Mouse (Mus musculus) mesoderm, embryonic 11.5 days (tissue): ENCODE data around the gene Tomm20.
"Not testable (repeated sequence)": the region's sequence is repeated elsewhere in the genome, so short reads cannot be mapped to it uniquely, and the experiment has no call there.

Experiments used
- DNase-seq: peaks from one replicate; pipeline ENCODE4 v3.0.0-alpha.2; 2012; ENCODE audit warnings: low read depth, low spot score

Tomm20 gene

DNA sequence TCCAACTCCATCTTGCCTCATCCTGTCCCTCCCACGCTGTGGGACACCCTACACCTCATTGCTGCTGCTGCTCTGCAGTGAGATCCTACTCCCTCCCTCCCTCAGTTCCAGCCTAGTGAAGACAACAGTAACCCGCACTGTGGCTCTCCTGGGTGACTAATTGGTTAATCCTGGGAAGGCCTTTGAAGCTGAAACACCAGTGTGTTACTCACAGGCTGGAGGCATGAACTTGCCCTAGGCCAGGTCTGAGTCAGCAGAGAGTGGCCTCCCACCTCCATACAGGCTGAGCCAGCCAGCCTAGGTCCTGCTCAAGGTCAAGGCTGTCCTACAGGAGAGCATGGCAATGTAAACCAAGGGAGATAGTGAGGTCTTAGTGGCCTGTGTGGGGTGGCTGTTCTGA lies 26.4 kb downstream of the Tomm20 start:
- DNase-seq: no peak

DNA sequence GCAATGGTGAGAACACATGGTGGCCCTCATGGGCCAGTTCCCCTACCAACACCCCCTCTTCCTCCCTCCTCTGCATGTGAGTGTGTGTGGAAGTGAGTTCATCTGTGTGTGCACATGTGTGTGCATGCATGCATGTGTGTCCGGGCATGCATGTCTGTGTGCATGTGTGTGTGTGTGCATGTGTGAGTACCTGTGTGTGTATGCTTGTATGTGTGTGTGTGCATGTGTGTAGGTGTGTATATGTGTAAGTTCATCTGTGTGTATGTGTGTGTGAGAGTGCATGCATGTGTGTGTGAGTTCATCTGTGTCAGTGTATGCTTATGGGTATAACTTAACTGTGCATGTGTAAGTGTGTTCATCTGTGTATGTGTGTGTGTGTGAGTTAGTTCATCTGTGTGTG lies 27.3 kb downstream of the Tomm20 start:
- DNase-seq: no peak

DNA sequence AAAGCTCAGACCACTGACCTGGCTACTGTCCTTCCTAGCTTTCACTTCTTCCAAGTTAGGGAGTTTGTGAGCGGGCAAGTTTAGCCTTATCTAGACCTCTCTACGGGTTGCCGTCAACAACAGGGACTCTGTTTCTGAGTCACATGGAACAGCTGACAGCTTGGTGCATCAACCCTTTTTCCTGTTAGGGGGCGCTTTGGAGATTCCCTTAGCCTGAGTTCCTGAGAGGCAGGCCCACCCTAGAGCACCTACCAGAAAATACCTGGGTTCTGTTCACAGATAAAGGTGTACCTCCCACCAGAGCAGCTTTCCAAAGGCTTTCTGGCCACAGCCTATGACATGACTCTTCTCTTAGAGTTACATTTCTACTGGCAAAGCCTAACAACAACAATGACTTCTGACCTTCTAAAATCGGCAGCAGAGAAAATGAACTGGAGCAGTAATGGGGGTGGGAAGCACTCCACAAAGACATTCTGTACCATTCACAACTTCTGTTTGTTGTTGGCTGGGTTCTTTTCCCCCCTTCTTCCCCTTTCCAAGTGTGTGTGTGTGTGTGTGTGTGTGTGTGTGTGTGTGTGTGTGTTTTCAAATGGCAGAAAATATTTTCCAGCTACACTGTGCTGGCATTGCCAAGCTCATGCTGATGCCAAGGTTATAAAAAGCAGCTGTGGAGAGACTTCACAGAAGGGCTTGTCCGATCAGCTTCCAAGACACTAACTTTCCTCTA lies 28.3 kb downstream of the Tomm20 start:
- DNase-seq: no peak

DNA sequence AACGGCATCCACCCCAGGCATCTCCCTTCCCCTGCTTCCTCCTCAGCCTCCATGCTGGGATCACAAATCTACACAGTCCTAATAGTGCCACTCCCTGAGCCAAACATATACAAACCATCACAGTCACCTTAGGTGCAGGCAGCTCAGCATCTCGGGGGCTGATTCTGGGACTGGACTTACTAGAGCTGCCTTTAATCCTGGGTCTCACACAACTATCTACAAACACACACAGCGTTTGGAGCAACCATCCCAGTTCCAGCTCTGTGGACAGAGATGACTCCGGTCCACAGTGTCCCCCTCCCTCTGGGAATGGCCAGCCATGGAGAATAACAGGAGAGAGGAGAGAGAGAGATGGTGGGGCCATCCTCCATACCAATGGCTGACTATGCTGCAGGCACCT lies 29.0 kb downstream of the Tomm20 start:
- DNase-seq: no peak

DNA sequence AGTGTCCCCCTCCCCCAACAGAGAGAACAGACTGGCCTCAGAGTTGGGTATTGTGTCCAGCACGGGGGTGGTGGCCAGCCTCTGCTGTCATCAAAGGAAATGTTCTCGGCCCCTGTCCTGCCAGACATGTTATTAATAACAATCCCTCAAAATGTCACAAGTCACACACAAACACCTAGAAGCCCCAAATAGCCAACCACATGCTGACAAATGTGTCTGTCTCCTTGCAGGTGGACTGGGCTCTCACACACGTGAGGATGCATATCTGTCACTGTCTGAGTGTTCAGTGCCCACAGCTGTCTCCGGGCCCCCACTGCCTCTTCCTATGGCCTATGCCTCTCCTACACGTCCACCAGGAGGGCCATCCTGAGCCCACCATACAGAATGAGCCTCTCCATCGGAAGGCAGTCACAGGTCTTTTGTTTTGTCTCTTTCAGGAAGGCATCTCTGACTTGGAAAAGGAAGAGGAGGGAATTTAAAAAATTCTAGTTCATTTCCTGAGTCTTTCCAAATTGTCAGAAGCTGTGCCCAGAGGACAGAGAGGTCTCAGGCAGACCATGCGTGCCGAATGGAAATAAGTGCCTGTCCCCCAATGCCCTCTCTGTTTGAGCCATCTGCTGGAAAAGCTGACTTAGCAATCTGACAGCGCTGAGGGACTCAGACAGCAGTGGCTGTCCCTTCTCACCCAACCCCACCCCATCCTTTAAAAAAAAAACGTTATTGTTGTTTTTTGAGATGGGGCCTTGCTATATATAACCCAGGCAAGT lies 30.9 kb downstream of the Tomm20 start:
- no peak for DNase-seq

DNA sequence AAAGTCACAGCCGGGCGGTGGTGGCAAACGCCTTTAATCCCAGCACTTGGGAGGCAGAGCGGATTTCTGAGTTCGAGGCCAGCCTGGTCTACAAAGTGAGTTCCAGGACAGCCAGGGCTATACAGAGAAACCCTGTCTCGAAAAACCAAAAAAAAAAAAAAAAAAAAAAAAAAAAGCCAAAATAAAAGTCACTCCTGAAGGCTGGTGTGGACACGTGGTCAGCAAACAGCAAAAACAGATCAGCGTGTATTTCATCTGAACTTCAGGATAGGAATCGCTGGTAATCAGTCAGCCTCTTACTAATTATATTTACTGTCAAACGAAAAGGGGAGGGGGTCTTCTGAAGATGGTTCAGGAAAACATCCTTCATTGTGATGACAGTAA lies 31.5 kb downstream of the Tomm20 start:
- DNase-seq: not testable (repeated sequence)

DNA sequence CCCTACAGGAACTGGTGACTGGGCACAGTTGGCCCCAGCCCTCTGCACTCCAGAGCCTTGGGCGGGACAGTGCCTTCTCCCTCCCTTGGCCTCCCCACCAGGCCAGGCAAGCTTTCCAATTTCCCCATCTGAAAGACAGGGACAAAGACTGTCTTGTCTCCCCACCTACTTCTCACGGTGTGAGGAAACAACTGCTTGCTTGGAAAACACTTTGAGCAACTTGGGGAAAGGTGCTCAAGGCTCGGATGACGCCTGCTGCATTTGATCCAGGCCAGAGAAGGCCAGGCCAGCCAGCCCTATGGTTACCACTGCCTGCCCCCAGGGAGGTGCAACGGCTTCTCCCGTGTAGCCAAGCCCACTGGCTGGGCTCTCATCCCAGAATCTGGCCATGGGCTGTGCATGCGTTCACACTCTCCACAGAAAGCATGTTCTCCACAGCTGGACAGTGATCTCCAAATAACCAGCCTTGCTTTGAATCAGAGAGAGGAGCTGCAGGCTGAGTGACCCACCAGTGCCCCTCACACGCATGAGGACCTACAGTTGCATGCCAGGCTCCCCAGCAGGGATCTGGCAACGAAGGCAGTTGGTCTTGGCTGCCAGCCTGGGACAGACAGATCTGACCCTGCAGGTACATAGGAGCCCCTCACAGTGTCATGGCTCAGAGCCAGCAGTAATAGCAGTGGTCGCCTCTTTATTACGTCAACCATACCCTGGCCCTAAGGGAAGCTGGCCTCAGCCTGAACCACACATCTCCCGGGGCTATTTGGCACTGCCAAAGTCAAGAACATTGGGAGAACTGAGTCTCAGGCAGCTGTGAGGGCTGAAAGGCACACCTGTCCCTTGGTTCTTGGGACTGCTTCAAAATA lies 32.2 kb downstream of the Tomm20 start:
- DNase-seq: no peak

DNA sequence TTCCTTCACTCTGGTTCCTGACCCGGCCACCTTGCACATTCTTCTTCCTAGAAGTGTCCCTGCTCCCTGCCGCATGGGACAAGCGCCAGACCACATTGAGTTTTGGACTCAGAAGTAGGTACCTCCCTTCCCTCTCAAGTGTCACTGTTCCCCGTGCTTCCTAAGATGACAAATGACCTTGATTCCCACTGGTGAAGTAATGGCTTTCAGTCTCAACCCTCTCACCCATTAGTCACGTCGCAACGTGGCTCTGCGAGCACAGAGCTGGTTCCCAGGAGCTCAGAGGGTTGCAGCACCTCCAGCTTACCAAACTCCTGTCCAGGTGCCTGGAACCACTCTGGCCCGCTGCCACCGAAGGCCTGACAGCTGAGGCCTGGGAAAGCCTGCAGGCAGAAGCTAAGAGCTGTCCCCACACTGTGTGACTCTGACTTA lies 36.3 kb downstream of the Tomm20 start:
- no peak for DNase-seq

DNA sequence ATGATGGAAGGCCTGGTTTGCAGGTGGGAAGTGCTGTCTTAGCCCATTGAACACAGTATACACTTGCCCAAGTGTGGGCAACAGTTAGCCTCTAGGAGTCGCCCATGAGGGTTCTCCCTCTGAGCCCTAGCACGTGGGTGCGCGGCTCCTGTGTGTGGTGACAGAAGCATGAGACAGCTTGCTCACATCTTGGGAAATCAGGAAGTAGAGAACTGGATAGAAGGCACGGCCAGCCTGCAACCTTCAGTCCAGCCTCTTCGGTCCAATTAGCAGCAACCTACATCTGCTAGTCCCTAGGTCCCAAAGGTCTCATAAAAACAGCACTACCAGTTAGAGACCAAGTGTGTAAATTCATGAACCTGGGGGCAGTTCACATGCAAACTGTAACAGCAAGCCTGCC lies 36.8 kb downstream of the Tomm20 start:
- DNase-seq: no peak

DNA sequence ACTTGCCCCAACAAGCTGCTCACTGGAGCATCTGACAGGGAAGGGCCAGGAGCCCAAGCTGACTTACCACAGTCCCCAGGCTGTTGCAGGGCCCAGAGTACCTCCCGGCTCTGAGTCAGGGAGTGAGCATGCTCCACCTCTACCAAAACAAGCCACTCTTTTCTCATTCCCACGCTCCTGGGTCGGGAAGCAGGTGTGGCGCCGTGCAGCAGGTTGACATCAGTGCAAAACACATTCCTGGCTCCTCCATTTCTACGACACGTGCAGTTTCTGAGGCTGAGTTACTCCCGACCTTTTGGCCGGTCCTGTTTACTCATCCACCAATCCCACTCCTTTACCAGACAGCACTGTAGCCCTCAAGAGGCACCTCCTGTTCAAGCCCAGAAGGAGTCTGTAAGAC lies 37.7 kb downstream of the Tomm20 start:
- no peak for DNase-seq

DNA sequence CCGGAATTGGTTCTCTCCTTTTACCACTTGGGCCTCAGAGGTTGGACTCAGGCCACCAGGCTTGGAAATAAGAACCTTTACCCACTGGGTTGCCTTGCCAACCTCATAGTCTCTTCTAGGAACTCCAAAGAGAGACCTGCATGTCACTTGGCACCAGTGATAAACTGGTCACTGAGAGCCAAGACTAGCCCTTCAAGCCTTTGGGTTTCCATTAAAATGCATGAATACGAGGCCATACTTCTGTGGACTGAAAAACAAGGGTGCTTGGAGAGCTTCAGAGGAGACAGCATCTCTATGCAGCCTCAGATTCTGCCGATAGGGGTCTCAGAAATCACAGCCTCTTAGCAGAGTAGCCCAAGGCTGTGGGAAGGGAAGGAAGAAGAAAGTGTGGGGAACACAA lies 38.3 kb downstream of the Tomm20 start:
- DNase-seq: no peak

DNA sequence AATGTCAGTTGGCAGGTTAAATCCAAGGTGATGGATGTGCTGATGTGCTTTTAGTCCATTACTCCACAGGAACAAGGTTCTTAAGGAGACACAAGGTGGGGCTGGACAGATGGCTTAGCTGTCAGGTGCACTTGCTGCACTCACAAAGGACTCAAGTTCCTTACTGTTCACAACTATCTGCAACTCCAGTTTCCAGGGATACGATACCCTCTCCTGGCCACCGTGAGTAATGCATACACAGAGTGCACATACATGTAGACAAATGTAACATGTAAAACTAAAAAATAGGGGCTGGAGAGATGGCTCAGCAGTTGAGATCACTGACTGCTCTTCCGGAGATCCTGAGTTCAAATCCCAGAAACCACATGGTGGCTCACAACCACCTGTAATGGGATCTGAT lies 40.3 kb downstream of the Tomm20 start:
- no peak for DNase-seq

DNA sequence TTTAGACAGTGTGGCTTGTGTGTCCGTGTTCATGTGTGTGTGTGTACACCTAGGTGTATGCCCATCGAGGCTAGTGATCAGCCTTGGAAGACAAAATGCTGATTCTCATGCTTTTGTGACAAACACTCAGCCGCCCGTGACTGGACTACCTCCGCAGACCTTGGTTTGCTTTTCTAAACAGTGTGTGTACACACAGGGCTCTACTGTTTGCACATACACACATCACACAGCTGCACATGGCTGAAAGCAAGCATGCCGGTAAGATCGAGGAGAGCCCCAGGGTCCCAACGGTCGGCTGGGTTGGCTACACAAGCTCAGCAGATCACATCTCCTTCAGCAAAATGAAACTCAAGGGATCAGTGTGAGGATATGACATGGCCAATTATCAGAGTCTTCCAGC lies 41.7 kb downstream of the Tomm20 start:
- no peak for DNase-seq

DNA sequence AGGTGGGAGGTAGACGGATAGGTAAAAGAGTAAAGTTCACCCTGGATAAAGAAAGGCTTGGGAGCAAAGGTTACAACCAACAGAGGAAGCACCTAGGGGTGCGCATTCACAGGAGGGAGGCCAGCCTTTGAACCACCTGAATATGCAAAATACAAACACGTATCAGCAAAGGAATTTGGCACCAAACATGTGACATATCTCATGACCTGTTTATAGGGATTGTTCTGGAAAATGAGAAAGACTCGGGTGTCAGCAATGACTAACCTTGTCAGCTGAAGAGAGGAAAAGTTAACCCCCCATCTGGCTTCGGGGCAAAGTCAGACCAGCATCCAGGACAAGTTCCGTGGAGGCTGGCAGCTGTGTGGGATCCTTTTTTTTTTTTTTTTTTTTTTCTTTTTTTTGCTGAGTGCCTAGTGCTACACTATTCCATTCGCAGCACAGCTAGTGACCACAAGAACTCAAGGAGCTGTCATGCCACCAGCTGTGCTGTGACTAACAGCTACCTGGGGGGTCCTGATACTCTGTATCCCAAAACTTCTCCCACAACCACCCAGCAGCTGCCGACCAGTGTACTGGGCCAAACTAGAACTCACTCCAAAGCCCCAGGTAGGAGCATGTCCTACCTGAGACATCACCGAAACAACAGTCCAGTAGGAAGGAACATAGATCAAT lies 42.3 kb downstream of the Tomm20 start:
- no peak for DNase-seq

DNA sequence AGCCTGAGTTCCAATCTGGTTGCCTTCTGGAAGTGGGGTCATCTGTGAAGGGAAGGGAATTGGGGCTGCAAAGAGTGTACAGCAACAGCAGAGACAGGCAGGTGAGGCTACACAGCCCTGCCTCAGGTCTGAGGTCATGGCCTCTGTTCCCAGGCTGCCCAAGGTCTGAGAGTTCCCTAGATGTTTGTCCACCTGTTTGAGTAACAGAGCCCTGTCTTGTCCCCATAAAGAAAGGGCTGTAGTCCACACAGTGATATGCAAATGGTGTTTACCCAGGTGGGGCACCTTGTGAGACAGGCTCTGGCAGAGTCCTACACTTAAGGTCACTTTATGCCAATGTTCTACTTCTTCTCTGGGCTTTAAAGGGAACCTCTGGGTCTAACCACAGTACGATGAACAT lies 44.0 kb downstream of the Tomm20 start:
- no peak for DNase-seq

DNA sequence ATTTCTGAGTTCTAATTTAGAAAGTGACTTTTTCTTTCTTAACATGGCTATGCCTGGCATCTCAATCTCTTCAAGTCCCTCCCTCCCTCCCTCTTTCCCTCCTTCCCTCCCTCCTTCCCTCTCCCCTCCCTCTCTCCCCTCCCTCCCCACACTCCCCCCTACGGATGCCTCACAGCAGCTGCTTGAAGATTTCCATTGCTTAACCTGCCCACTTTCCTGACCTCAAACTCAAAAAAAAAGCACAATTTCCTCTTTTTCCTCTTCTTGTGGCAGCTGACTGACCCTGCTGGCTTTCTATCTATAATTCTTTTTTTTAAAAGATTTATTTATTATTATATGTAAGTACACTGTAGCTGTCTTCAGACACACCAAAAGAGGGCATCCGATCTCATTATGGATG lies 44.6 kb downstream of the Tomm20 start:
- no peak for DNase-seq

DNA sequence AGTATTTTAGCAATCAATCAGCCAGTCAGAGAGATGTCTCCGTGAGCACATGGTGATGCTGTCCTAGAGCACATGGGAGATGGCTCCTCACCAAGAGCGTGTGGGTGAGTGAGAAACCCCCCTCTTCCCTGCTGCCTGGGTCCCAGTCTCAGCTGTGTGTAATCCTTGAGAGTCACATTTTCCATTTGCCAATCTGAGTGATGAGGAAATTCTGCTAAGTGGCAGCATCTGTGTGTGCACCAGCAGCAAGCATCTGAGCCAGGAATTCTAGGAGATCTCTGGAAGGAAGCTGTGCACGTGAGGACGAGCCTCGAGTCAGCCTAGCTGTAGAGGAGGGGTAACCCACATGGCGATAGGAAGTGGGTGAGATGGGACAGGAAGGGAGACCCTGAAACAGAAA lies 50.5 kb downstream of the Tomm20 start:
- DNase-seq: no peak

DNA sequence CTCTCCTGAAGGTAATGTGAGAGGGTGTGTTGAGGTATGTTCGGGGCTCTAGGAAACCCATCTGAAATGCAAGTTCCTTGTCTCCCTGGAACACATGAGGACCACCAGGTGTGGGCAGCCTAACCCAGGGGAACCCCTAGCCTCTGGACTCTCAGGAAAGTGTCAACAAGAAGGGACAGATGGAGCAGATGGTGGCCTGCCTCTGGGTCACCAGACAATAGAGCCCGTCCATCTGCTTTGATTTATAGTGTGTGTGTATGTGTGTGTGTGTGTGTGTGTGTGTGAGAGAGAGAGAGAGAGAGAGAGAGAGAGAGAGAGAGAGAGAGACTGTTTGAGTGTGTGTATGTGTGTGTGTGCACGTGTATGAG lies 58.0 kb downstream of the Tomm20 start:
- DNase-seq: no peak

DNA sequence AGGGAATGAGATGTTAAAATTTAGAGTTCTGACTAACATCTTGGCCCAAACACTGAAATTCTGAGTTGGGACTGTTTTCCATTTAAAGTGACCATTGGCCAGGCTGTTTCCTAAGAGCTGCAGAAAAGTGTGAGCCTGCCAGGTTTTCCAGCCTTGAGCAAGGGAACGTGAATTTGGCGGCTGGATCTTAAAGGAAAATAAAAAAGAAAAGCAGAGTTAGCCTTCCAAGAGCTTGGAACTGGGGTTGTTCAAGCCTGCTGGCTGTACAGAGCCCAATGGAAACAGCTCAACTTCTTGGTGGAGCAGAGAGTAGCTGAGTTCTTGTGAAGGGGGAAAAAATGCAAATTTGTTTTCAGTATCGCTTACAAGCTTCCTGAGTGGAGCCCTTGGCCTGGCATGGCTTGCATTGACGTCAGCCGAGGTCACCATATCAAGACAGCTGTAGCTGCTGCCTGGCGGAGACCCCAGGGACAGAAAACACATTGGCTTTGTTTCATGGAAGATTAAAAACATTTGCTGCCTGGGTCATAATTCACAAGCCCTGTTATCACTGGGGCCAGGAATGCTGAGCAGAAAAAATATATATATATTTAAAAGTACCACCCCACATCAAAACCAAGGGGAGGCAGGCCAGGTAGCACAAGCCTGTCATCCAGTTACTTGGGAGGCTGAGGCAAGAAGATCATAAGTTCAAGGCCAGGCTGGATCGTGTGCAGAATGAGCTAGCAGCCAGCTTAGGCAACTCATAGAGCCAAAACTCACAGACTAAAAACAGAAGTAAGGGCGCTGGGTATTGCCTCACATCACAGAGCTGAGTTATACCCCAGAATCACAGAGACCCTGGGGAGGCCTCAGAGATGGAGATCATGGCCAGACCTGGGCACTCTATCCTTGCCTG lies 58.7 kb downstream of the Tomm20 start:
- peak; percentile 70 for DNase-seq

DNA sequence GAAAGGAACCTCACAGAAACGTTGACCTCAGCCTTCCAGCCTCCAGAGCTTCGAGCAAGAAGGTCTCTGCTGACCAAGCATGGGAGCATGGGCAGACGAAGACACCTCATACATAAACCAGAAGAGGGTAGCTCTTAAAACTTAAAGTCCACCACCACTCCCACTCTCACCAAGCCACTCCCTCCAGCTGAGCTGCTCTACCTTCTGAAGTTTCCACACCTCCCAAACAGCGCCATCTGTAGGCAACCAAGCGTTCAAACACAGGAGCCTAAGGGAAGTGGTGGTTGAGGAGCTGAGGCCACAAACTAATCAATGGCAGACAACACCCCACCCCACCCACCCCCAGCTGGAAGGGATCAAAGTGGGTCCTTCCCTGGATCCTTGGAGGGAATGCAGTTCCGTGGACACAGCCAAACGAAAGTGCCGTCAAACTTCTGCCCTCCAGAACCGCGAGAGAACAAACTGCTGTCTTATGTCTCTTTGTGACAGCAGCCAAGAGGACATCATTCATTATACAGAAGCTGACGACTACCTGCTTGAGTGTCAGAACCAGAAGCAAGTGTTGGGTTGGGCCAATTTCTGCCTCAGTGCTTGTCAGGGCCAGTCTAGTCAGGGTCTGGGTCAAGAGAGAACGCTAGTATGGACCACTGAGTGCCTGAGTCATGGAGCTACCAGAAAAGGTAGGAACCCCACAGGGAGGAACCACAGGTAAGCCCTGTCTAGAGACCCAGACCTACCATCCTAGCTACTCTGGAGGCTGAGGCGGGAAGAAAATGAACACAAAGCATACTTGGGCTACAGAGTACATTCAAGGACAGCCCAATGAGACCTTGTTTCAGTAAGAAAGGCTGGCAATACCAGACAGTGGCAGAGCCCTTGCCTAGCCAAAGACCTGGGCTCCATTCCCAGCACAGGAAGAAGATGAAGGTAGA lies 59.8 kb downstream of the Tomm20 start:
- no peak for DNase-seq
